10 mouse cellular contexts compared by ENCODE assay signal in genomic region chr14:27151432-27151831, GRCm38 (mm10). TPM values are rescaled to one million over a fixed set of nuclear protein-coding genes. Genes with fewer than 3 reads are reported as not detected.
DNase-seq lines count a peak whose midpoint lies in the region; ATAC-seq and TF ChIP-seq lines count a peak whose summit lies in the region.
"Had no signal": no experiment of that assay in that cellular context is flagged by ENCODE, and none has a peak within 500 bp of the region (broad histone marks: within the 10 kb centered on the region; RNA-seq: fewer than 3 reads in every experiment).

No protein-coding gene starts in this region.

- H3K4me2 ChIP-seq in hindbrain, embryonic 11.5 days (replicated peaks; ENCODE audit: low read depth, low read length) = no peak overlapping the region
- H3K4me2 ChIP-seq: liver, embryonic 15.5 days had no signal

- H3K27ac ChIP-seq in gastrocnemius, adult 2 months = peak overlapping the region; percentile 81
- H3K27ac ChIP-seq in kidney, adult 2 months (ENCODE audit: insufficient read depth, low read depth, low read length) = peak overlapping the region; percentile 3; the same call in 1 of the 2 replicates
- H3K27ac ChIP-seq in hindbrain, embryonic 11.5 days (ENCODE audit: low read depth, low read length) = no peak overlapping the region
- H3K27ac ChIP-seq: liver, embryonic 15.5 days had no signal

- H3K36me3 ChIP-seq in kidney, adult 2 months (ENCODE audit: control insufficient read depth, insufficient read depth, low read length) = no peaks in the 10 kb centered on the region
- H3K36me3 ChIP-seq in hindbrain, embryonic 11.5 days (ENCODE audit: control insufficient read depth, insufficient read depth, low read length) = no peaks in the 10 kb centered on the region
- H3K36me3 ChIP-seq: liver, embryonic 15.5 days had no signal

- TF ChIP-seq CTCF in gastrocnemius, adult 2 months (IDR thresholded peaks at IDR 0.05) = no peak
- no peak for TF ChIP-seq CTCF in kidney, adult 2 months (conservative IDR thresholded peaks at IDR 0.05; ENCODE audit: insufficient read depth, insufficient read length, low read depth, low read length)

- ATAC-seq in frontal cortex, adult (ENCODE audit: low TSS enrichment) = no peak
- ATAC-seq in hindbrain, embryonic 11.5 days (ENCODE audit: low FRiP score) = no peak

- H3K4me1 ChIP-seq in kidney, adult 2 months (ENCODE audit: control insufficient read depth, insufficient read depth, low read length) = peaks cover 14% of the 10 kb centered on the region
- no peaks in the 10 kb centered on the region for H3K4me1 ChIP-seq in hindbrain, embryonic 11.5 days (replicated peaks; ENCODE audit: control insufficient read depth, insufficient read depth, low read length)
- H3K4me1 ChIP-seq: liver, embryonic 15.5 days had no signal

- no peak overlapping the region for H3K4me3 ChIP-seq in gastrocnemius, adult 2 months
- H3K4me3 ChIP-seq in kidney, adult 2 months (ENCODE audit: insufficient read depth, low read depth, low read length) = no peak overlapping the region
- H3K4me3 ChIP-seq in hindbrain, embryonic 11.5 days (ENCODE audit: low read depth, low read length) = no peak overlapping the region
- H3K4me3 ChIP-seq: liver, embryonic 15.5 days had no signal

- no peaks in the 10 kb centered on the region for H3K9me3 ChIP-seq in hindbrain, embryonic 11.5 days (ENCODE audit: control insufficient read depth, low read length)
- H3K9me3 ChIP-seq: liver, embryonic 15.5 days had no signal

- TF ChIP-seq POLR2A in kidney, adult 2 months (IDR thresholded peaks at IDR 0.05; ENCODE audit: low read depth, low read length) = no peak

- no peak overlapping the region for H3K9ac ChIP-seq in hindbrain, embryonic 11.5 days (ENCODE audit: low read depth, low read length)
- H3K9ac ChIP-seq: liver, embryonic 15.5 days had no signal

- H3K27me3 ChIP-seq in kidney, adult 2 months (replicated peaks; ENCODE audit: control insufficient read depth, insufficient read depth, low read length) = no peaks in the 10 kb centered on the region
- H3K27me3 ChIP-seq in hindbrain, embryonic 11.5 days (ENCODE audit: control insufficient read depth, insufficient read depth, low read length) = no peaks in the 10 kb centered on the region
- H3K27me3 ChIP-seq: liver, embryonic 15.5 days had no signal

- intact Hi-C loops in gastrocnemius, adult 2 months (cut with DNase I) = no loop called here
- intact Hi-C loops in gastrocnemius, postnatal 36 days (cut with DNase I) = no loop called here

- WGBS in kidney, adult 2 months = 20% methylated on average over 8 of the region's 8 CpGs
- 52% methylated on average over 8 of the region's 8 CpGs for WGBS in hindbrain, embryonic 11.5 days

- DNase-seq in gastrocnemius, adult 2 months = peak; percentile 70
- no peak for DNase-seq in gastrocnemius, postnatal 36 days
- peak; percentile 69 for DNase-seq in forelimb bud, embryonic 11.5 days (ENCODE audit: low read depth, low spot score)
- DNase-seq in kidney, adult 2 months = peak; percentile 89
- DNase-seq in lung, postnatal 4 days = peak; percentile 46 to 85
- no peak for DNase-seq in left cerebral cortex, adult 18-20 months (ENCODE audit: low spot score in 2 of 2)
- no peak for DNase-seq in hindbrain, embryonic 11.5 days (ENCODE audit: low spot score)
- DNase-seq: right cerebral cortex, postnatal 25 days had no signal

RNA-seq across cellular contexts. Expression of gene Arhgef3, which starts 36.7 kb away (rescaled TPM):
- total RNA-seq in gastrocnemius, adult 2 months (2021) = 10 to 100 TPM in 1 of 2 experiments, 1 to 10 TPM in 1; 8.5 to 20.0 TPM
- 10 to 100 TPM in 1 of 2 experiments, 1 to 10 TPM in 1; 8.7 to 10.1 TPM for total RNA-seq in gastrocnemius, postnatal 36 days (2021)
- polyA plus RNA-seq in kidney, adult 2 months (2012; rRNA removed) = 15.2 and 17.3 TPM in 2 replicates
- 10 to 100 TPM; 67.4 to 85.3 TPM for total RNA-seq in left cerebral cortex, adult 18-20 months (2021)
- polyA plus RNA-seq in hindbrain, embryonic 11.5 days (2014; fragmentation: Nextera tagmentation; extraction: Ambion mirVana) = 3.5 and 4.4 TPM in 2 replicates

Comparison
In these comparisons a context has a peak if more than half of its experiments do, and no peak if none do; other contexts are left out.
1. DNase-seq: peak in gastrocnemius, adult 2 months (single experiment), forelimb bud, embryonic 11.5 days (single experiment), kidney, adult 2 months (single experiment) and lung, postnatal 4 days (2 of 2); none in gastrocnemius, postnatal 36 days (0 of 2), left cerebral cortex, adult 18-20 months (0 of 2) and hindbrain, embryonic 11.5 days (single experiment).